Mouse (Mus musculus) heart, embryonic 13.5 days (tissue): ENCODE measurements around the gene Lrba. TPM values are rescaled to one million over a fixed set of nuclear protein-coding genes. Genes with fewer than 3 reads are reported as not detected.

Experiments used
- ATAC-seq: fragments of 200-750 bp; cut with Nextera tagmentation; 2 replicates; pipeline ENCODE4 v1.8.0; 2017; ENCODE audit warnings: moderate TSS enrichment; ENCODE audit not compliant: insufficient number of reproducible peaks, low FRiP score, low TSS enrichment; ENCODE audit errors: extremely low read depth
- H3K27ac ChIP-seq: fragments of 300-500 bp; sonication (generic); replicated peaks from 2 replicates; pipeline ENCODE4 v1.5.1; 2015; ENCODE audit warnings: moderate library complexity, mild to moderate bottlenecking, inconsistent platforms
- H3K27me3 ChIP-seq: fragments of 300-500 bp; sonication (generic); replicated peaks from 2 replicates; pipeline ENCODE4 v1.6.1; 2015; ENCODE audit warnings: mild to moderate bottlenecking, inconsistent platforms
- H3K36me3 ChIP-seq: fragments of 300-500 bp; sonication (generic); 2 replicates; pipeline ENCODE4 v1.6.1; 2015; ENCODE audit warnings: mild to moderate bottlenecking, inconsistent platforms
- H3K4me1 ChIP-seq: fragments of 300-500 bp; sonication (generic); 2 replicates; pipeline ENCODE4 v1.6.1; 2015; ENCODE audit warnings: inconsistent platforms
- H3K4me2 ChIP-seq: fragments of 300-500 bp; sonication (generic); 2 replicates; pipeline ENCODE4 v1.6.1; 2015; ENCODE audit warnings: inconsistent platforms, mild to moderate bottlenecking, moderate library complexity
- H3K4me3 ChIP-seq: fragments of 300-500 bp; sonication (generic); 2 replicates; pipeline ENCODE4 v1.5.1; 2015; ENCODE audit warnings: moderate library complexity, mild to moderate bottlenecking, inconsistent platforms
- H3K9ac ChIP-seq: fragments of 300-500 bp; sonication (generic); 2 replicates; pipeline ENCODE4 v1.6.1; 2015; ENCODE audit warnings: inconsistent platforms, mild to moderate bottlenecking, moderate library complexity
- H3K9me3 ChIP-seq: fragments of 300-500 bp; sonication (generic); 2 replicates; pipeline ENCODE4 v1.6.1; 2016; ENCODE audit warnings: inconsistent platforms
- WGBS: fragments of 180-500 bp; shearing (Covaris S2); methylation state at CpG from one replicate; pipeline ENCODE4 v1.1.7; 2015; ENCODE audit warnings: mixed read lengths; 5-methylcytosine and 5-hydroxymethylcytosine counted together
- polyA plus RNA-seq: library from polyadenylated mRNA; unstranded; fragments of >200 nt; fragmentation: Nextera tagmentation; extraction: Ambion mirVana; gene quantifications from 2 replicates; pipeline ENCODE4 v1.2.1, GENCODE M21; 2015

The Lrba gene
- polyA plus RNA-seq, 1 experiment from 2014 or later, result 1.5 TPM

- no peaks in the 10 kb centered on the region for H3K9me3 ChIP-seq
- H3K27me3 ChIP-seq, result no peaks in the 10 kb centered on the region
- H3K4me3 ChIP-seq, result no peak overlapping the region
- H3K27ac ChIP-seq, result no peak overlapping the region
- WGBS, result 87% methylated on average over 4 of the region's 4 CpGs
- no peak for ATAC-seq
- no peaks in the 10 kb centered on the region for H3K4me1 ChIP-seq
- no peak overlapping the region for H3K9ac ChIP-seq
- H3K36me3 ChIP-seq, result no peaks in the 10 kb centered on the region
- H3K4me2 ChIP-seq, result no peak overlapping the region
Measured at GRCm38 (mm10) chr3:86739745-86740144, 515.3 kb downstream of the Lrba start.

- Histone ChIP-seq H3K4me2 (no peak overlapping the region), H3K4me3 (no peak overlapping the region), H3K27me3 (no peaks in the 10 kb centered on the region), H3K9ac (no peak overlapping the region), H3K36me3 (no peaks in the 10 kb centered on the region), H3K4me1 (no peaks in the 10 kb centered on the region), H3K27ac (no peak overlapping the region), H3K9me3 (no peaks in the 10 kb centered on the region)
- 83% methylated on average over 4 of the region's 4 CpGs for WGBS
- no peak for ATAC-seq
Measured at GRCm38 (mm10) chr3:86745348-86745747, 520.9 kb downstream of the Lrba start.

GRCm38 (mm10) chr3:86745769-86746512 lies 521.5 kb downstream of the Lrba start:
- H3K36me3 ChIP-seq, result no peaks in the 10 kb centered on the region
- H3K4me2 ChIP-seq, result no peak overlapping the region
- WGBS, result 69% methylated on average over 10 of the region's 10 CpGs
- no peak for ATAC-seq
- no peak overlapping the region for H3K4me3 ChIP-seq
- no peaks in the 10 kb centered on the region for H3K9me3 ChIP-seq
- H3K9ac ChIP-seq, result no peak overlapping the region
- H3K4me1 ChIP-seq, result no peaks in the 10 kb centered on the region
- no peaks in the 10 kb centered on the region for H3K27me3 ChIP-seq
- no peak overlapping the region for H3K27ac ChIP-seq

GRCm38 (mm10) chr3:86750652-86751051 lies 526.2 kb downstream of the Lrba start:
- Histone ChIP-seq H3K36me3 (no peaks in the 10 kb centered on the region), H3K9ac (no peak overlapping the region), H3K27ac (no peak overlapping the region), H3K4me3 (no peak overlapping the region), H3K27me3 (no peaks in the 10 kb centered on the region), H3K4me1 (no peaks in the 10 kb centered on the region), H3K4me2 (no peak overlapping the region), H3K9me3 (no peaks in the 10 kb centered on the region)
- ATAC-seq, result no peak
- WGBS, result 57% methylated on average over 7 of the region's 7 CpGs

GRCm38 (mm10) chr3:86754178-86754577 lies 529.7 kb downstream of the Lrba start:
- Histone ChIP-seq H3K4me3 (no peak overlapping the region), H3K27ac (no peak overlapping the region), H3K4me2 (no peak overlapping the region), H3K9me3 (no peaks in the 10 kb centered on the region), H3K9ac (no peak overlapping the region), H3K36me3 (no peaks in the 10 kb centered on the region), H3K4me1 (no peaks in the 10 kb centered on the region), H3K27me3 (no peaks in the 10 kb centered on the region)
- WGBS, result 70% methylated on average over 6 of the region's 6 CpGs
- no peak for ATAC-seq

GRCm38 (mm10) chr3:86754595-86755557 lies 530.4 kb downstream of the Lrba start:
- Histone ChIP-seq H3K4me1 (no peaks in the 10 kb centered on the region), H3K4me3 (no peak overlapping the region), H3K27ac (no peak overlapping the region), H3K9me3 (no peaks in the 10 kb centered on the region), H3K4me2 (no peak overlapping the region), H3K9ac (no peak overlapping the region), H3K36me3 (no peaks in the 10 kb centered on the region), H3K27me3 (no peaks in the 10 kb centered on the region)
- WGBS, result 76% methylated on average over 14 of the region's 14 CpGs
- no peak for ATAC-seq

GRCm38 (mm10) chr3:86756548-86756947 lies 532.1 kb downstream of the Lrba start:
- WGBS, result 82% methylated on average over 1 of the region's 1 CpGs
- 0 out of 2 replicates have a peak, but pooled peaks cover 3% of the 10 kb centered on the region for H3K4me1 ChIP-seq
- H3K27me3 ChIP-seq, result no peaks in the 10 kb centered on the region
- H3K4me2 ChIP-seq, result no peak overlapping the region
- no peak overlapping the region for H3K9ac ChIP-seq
- no peaks in the 10 kb centered on the region for H3K9me3 ChIP-seq
- H3K36me3 ChIP-seq, result no peaks in the 10 kb centered on the region
- no peak overlapping the region for H3K4me3 ChIP-seq
- no peak for ATAC-seq
- H3K27ac ChIP-seq, result no peak overlapping the region

- H3K4me1 ChIP-seq, result 0 out of 2 replicates have a peak, but pooled peaks cover 3% of the 10 kb centered on the region
- H3K36me3 ChIP-seq, result no peaks in the 10 kb centered on the region
- no peaks in the 10 kb centered on the region for H3K27me3 ChIP-seq
- no peak overlapping the region for H3K4me3 ChIP-seq
- 57% methylated on average over 6 of the region's 6 CpGs for WGBS
- H3K9ac ChIP-seq, result no peak overlapping the region
- peak overlapping the region; percentile 29 for H3K4me2 ChIP-seq
- no peak for ATAC-seq
- H3K27ac ChIP-seq, result no peak overlapping the region
- H3K9me3 ChIP-seq, result no peaks in the 10 kb centered on the region
Measured at GRCm38 (mm10) chr3:86758727-86759126, 534.2 kb downstream of the Lrba start.

- no peak overlapping the region for H3K4me3 ChIP-seq
- 63% methylated on average over 1 of the region's 1 CpGs for WGBS
Measured at GRCm38 (mm10) chr3:86759383-86759782, 534.9 kb downstream of the Lrba start.

GRCm38 (mm10) chr3:86759834-86760233 lies 535.4 kb downstream of the Lrba start:
- Histone ChIP-seq H3K9ac (no peak overlapping the region), H3K27ac (no peak overlapping the region)
- WGBS, result 65% methylated on average over 8 of the region's 8 CpGs

More at GRCm38 (mm10) chr3:86759383-86759782, 534.9 kb downstream of the Lrba start:
- no peak for ATAC-seq
- H3K27ac ChIP-seq, result no peak overlapping the region
- 0 out of 2 replicates have a peak, but pooled peaks cover 3% of the 10 kb centered on the region for H3K4me1 ChIP-seq
- no peaks in the 10 kb centered on the region for H3K27me3 ChIP-seq
- H3K36me3 ChIP-seq, result no peaks in the 10 kb centered on the region
- no peaks in the 10 kb centered on the region for H3K9me3 ChIP-seq
- H3K4me2 ChIP-seq, result no peak overlapping the region
- H3K9ac ChIP-seq, result no peak overlapping the region

GRCm38 (mm10) chr3:86760474-86760873 lies 536.0 kb downstream of the Lrba start:
- no peak for ATAC-seq
- Histone ChIP-seq H3K36me3 (no peaks in the 10 kb centered on the region), H3K4me1 (0 out of 2 replicates have a peak, but pooled peaks cover 3% of the 10 kb centered on the region), H3K27me3 (no peaks in the 10 kb centered on the region), H3K9me3 (no peaks in the 10 kb centered on the region), H3K27ac (no peak overlapping the region), H3K4me2 (no peak overlapping the region), H3K9ac (no peak overlapping the region), H3K4me3 (no peak overlapping the region)
- 64% methylated on average over 7 of the region's 7 CpGs for WGBS

More at GRCm38 (mm10) chr3:86759834-86760233, 535.4 kb downstream of the Lrba start:
- Histone ChIP-seq H3K4me1 (0 out of 2 replicates have a peak, but pooled peaks cover 3% of the 10 kb centered on the region), H3K27me3 (no peaks in the 10 kb centered on the region), H3K4me2 (no peak overlapping the region), H3K36me3 (no peaks in the 10 kb centered on the region), H3K9me3 (no peaks in the 10 kb centered on the region), H3K4me3 (no peak overlapping the region)
- ATAC-seq, result no peak
